Mouse (Mus musculus): ENCODE data around the gene Anp32a. TPM values are rescaled to one million over a fixed set of nuclear protein-coding genes. Genes with fewer than 3 reads are reported as not detected.

Gene Anp32a
- total and polyA plus RNA-seq, 2 experiments: 27.3 to 96.2 TPM

- H3K27ac ChIP-seq (replicated peaks; ENCODE audit: insufficient read depth, low read depth, low read length): no peak overlapping the region
- peaks cover 9% of the 10 kb centered on the region; the same call in 1 of the 2 replicates for H3K36me3 ChIP-seq (ENCODE audit: control insufficient read depth, insufficient read depth, low read length)
These were observed 36.8 kb downstream of the Anp32a start for GRCm38 (mm10) chr9:62377897-62378296.

GRCm38 (mm10) chr9:62380351-62380750 lies 39.3 kb downstream of the Anp32a start:
- H3K9ac ChIP-seq (ENCODE audit: low read depth, low read length): no peak overlapping the region
- DNase-seq (ENCODE audit: extremely low read depth, low read depth, low spot score): peak; percentile 81
- no peak overlapping the region for H3K4me3 ChIP-seq (ENCODE audit: insufficient read depth, low read depth, low read length)
- peaks cover 21% of the 10 kb centered on the region for H3K4me1 ChIP-seq (ENCODE audit: control insufficient read depth, insufficient read depth, low read length)
- no peaks in the 10 kb centered on the region for H3K79me2 ChIP-seq (ENCODE audit: control insufficient read depth, insufficient read depth, low read length)
- H3K27me3 ChIP-seq (ENCODE audit: control insufficient read depth, insufficient read depth, low read length): no peaks in the 10 kb centered on the region
- no peak for TF ChIP-seq POLR2A (IDR thresholded peaks at IDR 0.05; ENCODE audit: extremely low read depth, insufficient read depth, low read length)
- no peak for TF ChIP-seq CTCF (IDR thresholded peaks at IDR 0.05; ENCODE audit: low read depth, low read length)
- WGBS: 18% methylated on average over 5 of the region's 5 CpGs
- H3K27ac ChIP-seq (replicated peaks; ENCODE audit: insufficient read depth, low read depth, low read length): peak overlapping the region; percentile 48
- peaks cover 9% of the 10 kb centered on the region; the same call in 1 of the 2 replicates for H3K36me3 ChIP-seq (ENCODE audit: control insufficient read depth, insufficient read depth, low read length)

More at GRCm38 (mm10) chr9:62377897-62378296, 36.8 kb downstream of the Anp32a start:
- DNase-seq (ENCODE audit: extremely low read depth, low read depth, low spot score): no peak
- H3K9ac ChIP-seq (ENCODE audit: low read depth, low read length): no peak overlapping the region
- peaks cover 36% of the 10 kb centered on the region for H3K4me1 ChIP-seq (ENCODE audit: control insufficient read depth, insufficient read depth, low read length)
- H3K4me3 ChIP-seq (ENCODE audit: insufficient read depth, low read depth, low read length): no peak overlapping the region
- WGBS: 92% methylated on average over 10 of the region's 10 CpGs
- H3K27me3 ChIP-seq (ENCODE audit: control insufficient read depth, insufficient read depth, low read length): no peaks in the 10 kb centered on the region
- TF ChIP-seq CTCF (IDR thresholded peaks at IDR 0.05; ENCODE audit: low read depth, low read length): no peak
- TF ChIP-seq POLR2A (IDR thresholded peaks at IDR 0.05; ENCODE audit: extremely low read depth, insufficient read depth, low read length): no peak
- no peaks in the 10 kb centered on the region for H3K79me2 ChIP-seq (ENCODE audit: control insufficient read depth, insufficient read depth, low read length)

GRCm38 (mm10) chr9:62381402-62381913 lies 40.4 kb downstream of the Anp32a start:
- no peaks in the 10 kb centered on the region for H3K27me3 ChIP-seq (ENCODE audit: control insufficient read depth, insufficient read depth, low read length)
- H3K79me2 ChIP-seq (ENCODE audit: control insufficient read depth, insufficient read depth, low read length): no peaks in the 10 kb centered on the region
- H3K4me3 ChIP-seq (ENCODE audit: insufficient read depth, low read depth, low read length): no peak overlapping the region
- H3K9ac ChIP-seq (ENCODE audit: low read depth, low read length): no peak overlapping the region
- peaks cover 9% of the 10 kb centered on the region; the same call in 1 of the 2 replicates for H3K36me3 ChIP-seq (ENCODE audit: control insufficient read depth, insufficient read depth, low read length)
- DNase-seq (ENCODE audit: extremely low read depth, low read depth, low spot score): no peak
- 66% methylated on average over 8 of the region's 8 CpGs for whole genome bisulfite sequencing
- H3K27ac ChIP-seq (replicated peaks; ENCODE audit: insufficient read depth, low read depth, low read length): peak overlapping the region; percentile 48
- peaks cover 21% of the 10 kb centered on the region for H3K4me1 ChIP-seq (ENCODE audit: control insufficient read depth, insufficient read depth, low read length)
- TF ChIP-seq CTCF (IDR thresholded peaks at IDR 0.05; ENCODE audit: low read depth, low read length): no peak
- TF ChIP-seq POLR2A (IDR thresholded peaks at IDR 0.05; ENCODE audit: extremely low read depth, insufficient read depth, low read length): no peak

- Histone ChIP-seq H3K4me1 (ENCODE audit: control insufficient read depth, insufficient read depth, low read length) (peaks cover 21% of the 10 kb centered on the region), H3K4me3 (ENCODE audit: insufficient read depth, low read depth, low read length) (no peak overlapping the region), H3K79me2 (ENCODE audit: control insufficient read depth, insufficient read depth, low read length) (no peaks in the 10 kb centered on the region), H3K27me3 (ENCODE audit: control insufficient read depth, insufficient read depth, low read length) (no peaks in the 10 kb centered on the region), H3K36me3 (ENCODE audit: control insufficient read depth, insufficient read depth, low read length) (peaks cover 5% of the 10 kb centered on the region; the same call in 1 of the 2 replicates), H3K9ac (ENCODE audit: low read depth, low read length) (no peak overlapping the region), H3K27ac (replicated peaks; ENCODE audit: insufficient read depth, low read depth, low read length) (no peak overlapping the region)
- no peak for DNase-seq (ENCODE audit: extremely low read depth, low read depth, low spot score)
- WGBS: 80% methylated on average over 10 of the region's 10 CpGs
- TF ChIP-seq POLR2A (IDR thresholded peaks at IDR 0.05; ENCODE audit: extremely low read depth, insufficient read depth, low read length) (no peak), CTCF (IDR thresholded peaks at IDR 0.05; ENCODE audit: low read depth, low read length) (no peak)
These were observed 41.5 kb downstream of the Anp32a start for GRCm38 (mm10) chr9:62382519-62383084.

GRCm38 (mm10) chr9:62385062-62385461 lies 44.0 kb downstream of the Anp32a start:
- Histone ChIP-seq H3K79me2 (ENCODE audit: control insufficient read depth, insufficient read depth, low read length) (no peaks in the 10 kb centered on the region), H3K27me3 (ENCODE audit: control insufficient read depth, insufficient read depth, low read length) (no peaks in the 10 kb centered on the region), H3K4me1 (ENCODE audit: control insufficient read depth, insufficient read depth, low read length) (peaks cover 16% of the 10 kb centered on the region), H3K9ac (ENCODE audit: low read depth, low read length) (no peak overlapping the region), H3K27ac (replicated peaks; ENCODE audit: insufficient read depth, low read depth, low read length) (no peak overlapping the region), H3K4me3 (ENCODE audit: insufficient read depth, low read depth, low read length) (no peak overlapping the region), H3K36me3 (ENCODE audit: control insufficient read depth, insufficient read depth, low read length) (no peaks in the 10 kb centered on the region)
- TF ChIP-seq POLR2A (IDR thresholded peaks at IDR 0.05; ENCODE audit: extremely low read depth, insufficient read depth, low read length) (no peak), CTCF (IDR thresholded peaks at IDR 0.05; ENCODE audit: low read depth, low read length) (no peak)
- DNase-seq (ENCODE audit: extremely low read depth, low read depth, low spot score): no peak
- WGBS: 51% methylated on average over 6 of the region's 6 CpGs

Data from liver, adult 2 months (tissue).